Mouse (Mus musculus) retina, postnatal 7 days (tissue): ENCODE measurements around the gene Exoc8.

ENCODE experiments used
- DNase-seq: peaks from one replicate; pipeline ENCODE4 v3.0.0-alpha.2; 2012; ENCODE audit warnings: low read depth, low spot score

The Exoc8 gene

DNA sequence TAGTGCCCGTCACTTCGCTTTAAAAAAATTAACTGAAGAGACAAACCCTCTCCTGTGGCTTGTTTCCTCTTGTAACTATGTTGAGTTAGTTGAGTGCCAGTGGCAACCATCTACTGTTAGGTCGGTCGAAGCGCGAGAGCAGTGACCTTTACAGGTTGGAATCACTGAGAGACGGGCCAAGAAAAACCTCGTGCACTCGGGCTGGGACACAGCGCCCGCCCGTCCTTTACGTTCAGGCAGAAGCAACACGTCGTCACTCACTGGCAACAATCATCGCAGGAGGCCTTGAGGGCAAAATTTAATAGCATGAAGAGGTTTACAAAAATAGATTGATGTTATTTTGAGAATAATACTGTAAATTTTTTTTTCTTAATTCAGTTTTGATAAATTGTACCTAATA lies 12.4 kb upstream of the Exoc8 start:
- DNase-seq: no peak

GRCm38 (mm10) chr8:124905482-124905881 lies 8.0 kb upstream of the Exoc8 start:
- DNase-seq: no peak

DNA sequence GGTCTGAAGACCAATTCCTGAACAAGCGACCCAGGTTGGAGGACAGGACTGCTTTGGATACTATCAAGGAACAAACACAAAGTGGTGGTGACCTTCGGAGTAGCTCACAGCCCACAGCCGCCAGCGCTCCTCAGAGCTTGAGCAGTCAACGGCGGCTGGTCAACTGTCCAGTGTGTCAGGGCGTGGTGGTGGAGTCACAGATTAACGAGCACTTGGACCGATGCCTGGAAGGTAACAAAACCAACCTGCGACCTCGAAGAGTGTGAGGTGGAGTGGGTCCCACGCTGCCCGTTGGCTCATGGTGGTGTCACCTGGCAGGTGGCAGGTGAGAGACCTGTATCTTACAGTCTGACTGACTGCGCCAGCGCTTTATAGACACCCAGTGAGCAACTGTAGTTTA lies 5.7 kb upstream of the Exoc8 start:
- no peak for DNase-seq

DNA sequence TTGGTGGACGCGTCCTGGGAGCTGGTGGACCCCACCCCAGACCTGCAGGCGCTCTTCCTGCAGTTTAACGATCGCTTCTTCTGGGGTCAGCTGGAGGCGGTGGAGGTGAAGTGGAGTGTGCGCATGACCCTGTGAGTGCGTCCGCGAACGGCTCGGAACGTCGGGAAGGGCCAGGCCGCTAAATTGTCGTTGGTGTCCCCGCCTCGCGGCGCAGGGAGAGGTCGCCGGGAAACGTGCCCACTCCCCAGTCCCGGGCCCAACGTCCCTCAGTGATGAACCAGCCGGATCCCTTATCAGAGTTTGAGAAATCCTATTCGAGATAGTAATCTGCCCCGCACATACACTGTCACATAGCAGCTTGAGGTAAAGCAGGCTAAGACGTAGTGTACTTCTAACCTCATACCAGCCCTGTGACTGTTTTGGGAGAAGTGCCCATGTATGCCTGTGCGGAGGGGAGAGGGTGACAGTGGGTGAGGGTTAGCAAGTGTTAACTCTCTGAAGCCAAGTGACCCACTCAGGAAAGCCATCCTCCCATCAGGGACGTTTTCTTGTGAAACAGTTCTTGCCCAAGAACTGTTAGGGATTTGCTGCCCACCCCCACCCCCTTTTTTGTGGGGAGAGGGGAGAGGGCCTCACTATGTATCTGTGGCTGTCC lies 873 bp upstream of the Exoc8 start:
- no peak for DNase-seq

DNA sequence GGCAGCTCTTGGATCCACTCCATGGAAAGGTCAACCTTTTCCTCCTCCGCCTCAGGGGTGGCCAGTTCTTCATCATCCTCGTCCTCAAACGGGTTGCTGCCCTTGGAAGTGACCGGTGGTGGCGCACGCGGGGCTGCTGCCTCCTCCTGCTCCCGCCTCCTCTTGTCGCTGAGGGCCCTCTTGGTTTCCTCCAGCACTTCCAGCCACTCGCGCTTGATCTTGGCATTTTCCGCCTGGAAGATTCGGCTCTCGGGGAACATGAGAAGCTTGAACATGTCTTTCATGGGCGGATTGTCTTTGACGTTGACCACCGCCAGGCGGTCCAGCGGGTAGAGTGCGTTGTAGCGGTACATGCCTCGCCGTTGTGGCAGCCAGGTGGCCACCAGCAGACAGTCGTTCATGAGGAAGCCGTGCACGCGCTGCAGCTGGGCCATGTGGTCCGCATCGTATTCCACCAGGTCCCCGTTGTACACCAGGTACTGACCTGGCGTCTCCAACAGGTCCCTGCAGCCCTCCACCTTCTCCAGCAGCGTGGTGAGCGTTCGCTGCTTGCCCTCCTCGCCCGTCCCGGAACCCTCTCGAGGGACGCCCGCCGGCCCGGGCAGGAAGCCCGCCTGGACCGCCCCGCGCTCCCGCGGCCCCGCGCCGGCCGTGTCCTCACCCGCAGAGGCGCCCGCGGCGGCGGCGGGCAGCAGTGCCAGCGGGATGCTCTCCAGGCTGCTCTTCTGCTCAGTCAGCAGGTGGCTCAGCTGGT lies 696 bp downstream of the Exoc8 start:
- DNase-seq: peak; percentile 58

GRCm38 (mm10) chr8:124896010-124896631 lies 1.4 kb downstream of the Exoc8 start:
- no peak for DNase-seq

DNA sequence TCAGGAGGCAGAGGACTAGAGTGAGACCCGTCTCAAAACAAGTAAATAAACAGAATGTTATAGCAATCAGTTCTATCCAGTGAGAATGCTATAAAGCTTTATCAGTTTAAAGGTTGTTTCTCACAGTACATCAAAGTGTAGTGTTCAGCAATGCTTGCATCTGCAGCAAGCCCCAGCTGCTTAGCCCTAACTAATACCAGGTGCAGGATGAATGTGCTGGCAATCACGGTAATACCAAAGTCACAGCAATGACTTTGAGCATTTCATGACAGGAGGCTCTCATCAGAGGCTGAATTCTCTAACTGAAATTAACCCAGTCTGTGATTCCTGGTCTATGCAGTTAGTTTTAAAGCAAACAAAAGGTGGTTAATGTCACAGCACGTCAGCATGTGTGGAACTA lies 4.9 kb downstream of the Exoc8 start:
- no peak for DNase-seq

GRCm38 (mm10) chr8:124888385-124888784 lies 9.1 kb downstream of the Exoc8 start:
- DNase-seq: no peak

DNA sequence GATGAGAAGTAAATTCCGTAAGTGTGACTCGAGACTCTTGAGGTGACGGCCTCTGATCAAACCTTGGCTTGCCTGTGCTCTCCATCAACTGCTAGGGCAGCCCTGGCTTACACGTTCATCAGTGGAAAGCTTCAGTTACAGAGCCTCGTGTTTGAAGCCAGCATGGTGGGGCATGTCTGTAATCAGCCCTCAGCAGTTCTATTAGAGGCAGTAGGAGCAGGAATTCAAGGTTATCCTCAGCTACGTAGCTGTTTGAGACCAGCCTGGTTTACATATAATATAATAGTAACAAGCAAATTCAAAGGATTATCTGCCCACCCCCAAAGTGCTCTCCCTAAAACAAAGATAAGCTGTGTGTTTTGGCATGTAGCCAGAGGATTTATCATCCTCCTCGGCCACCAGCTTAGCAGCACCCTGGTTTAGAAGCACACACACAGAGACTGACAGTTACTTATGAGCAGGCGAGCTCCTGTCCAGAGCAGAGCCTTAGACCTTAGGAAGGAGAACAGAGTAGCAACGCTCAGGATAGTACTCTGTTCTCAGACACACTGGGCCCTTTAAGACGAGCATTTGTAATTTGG lies 18.5 kb downstream of the Exoc8 start:
- peak; percentile 50 for DNase-seq

- DNase-seq: no peak
Measured at GRCm38 (mm10) chr8:124878141-124878540, 19.4 kb downstream of the Exoc8 start.

- no peak for DNase-seq
Measured at GRCm38 (mm10) chr8:124872690-124873089, 24.8 kb downstream of the Exoc8 start.

DNA sequence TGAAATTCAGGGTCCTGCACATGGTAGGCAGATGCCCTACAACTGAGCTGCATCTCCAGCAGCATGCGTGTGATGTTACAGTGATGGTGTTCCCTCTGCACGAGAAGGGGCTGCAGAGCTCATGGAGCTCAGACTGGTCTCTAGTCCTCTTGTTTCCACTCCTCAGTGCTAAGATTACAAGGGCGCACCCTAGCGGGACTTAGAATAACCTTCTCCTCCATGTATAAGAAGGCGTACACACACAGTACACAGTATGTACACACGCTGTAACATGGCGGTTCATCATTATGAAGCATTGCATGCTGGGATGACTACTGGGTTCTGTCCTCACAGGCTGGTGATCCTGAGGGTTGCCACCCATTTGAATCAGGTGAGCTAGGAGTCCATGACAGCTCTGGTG lies 25.4 kb downstream of the Exoc8 start:
- no peak for DNase-seq

DNA sequence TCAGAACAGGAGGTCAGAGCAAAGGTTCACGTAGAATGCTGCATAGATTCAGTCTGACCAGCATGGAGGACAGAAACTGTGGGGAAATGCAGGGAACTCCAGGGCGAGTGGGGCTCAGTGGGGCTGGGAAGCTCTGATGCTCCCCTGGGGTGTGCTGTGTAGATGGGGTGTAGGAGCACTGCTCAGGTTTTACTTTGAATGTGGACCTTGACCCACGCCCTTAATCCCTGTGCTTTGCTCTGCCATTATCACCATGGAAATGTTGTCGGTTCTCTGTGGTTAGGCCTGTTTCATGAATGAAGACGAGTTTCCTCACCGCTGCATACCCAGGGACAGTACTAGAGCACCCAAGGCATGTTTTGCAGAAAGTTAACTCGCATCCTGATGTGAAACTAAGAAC lies 26.0 kb downstream of the Exoc8 start:
- DNase-seq: no peak

GRCm38 (mm10) chr8:124869708-124870107 lies 27.8 kb downstream of the Exoc8 start:
- no peak for DNase-seq

- DNase-seq: no peak
Measured at GRCm38 (mm10) chr8:124867126-124867525, 30.4 kb downstream of the Exoc8 start.

- no peak for DNase-seq
Measured at GRCm38 (mm10) chr8:124866669-124867068, 30.8 kb downstream of the Exoc8 start.

DNA sequence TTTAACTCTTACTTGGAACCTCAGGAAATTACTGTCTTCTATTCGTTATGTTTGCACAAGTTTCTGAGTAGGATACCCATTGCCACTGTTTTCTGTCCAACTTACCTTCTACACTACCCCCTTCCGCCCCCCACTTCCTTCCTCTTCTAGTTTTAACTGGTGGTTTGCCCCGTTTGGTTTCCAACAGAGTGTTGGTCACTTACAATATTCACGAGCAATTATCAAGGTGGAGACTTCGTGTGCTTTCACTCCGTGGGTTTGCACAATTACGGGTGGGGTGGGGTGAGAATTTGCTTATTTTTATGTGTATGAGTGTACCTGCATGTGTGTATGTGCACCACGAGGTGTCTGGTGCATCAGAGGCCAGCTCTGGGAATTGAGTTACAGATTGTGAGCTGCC lies 33.8 kb downstream of the Exoc8 start:
- no peak for DNase-seq

- no peak for DNase-seq
Measured at GRCm38 (mm10) chr8:124863163-124863677, 34.3 kb downstream of the Exoc8 start.

GRCm38 (mm10) chr8:124862321-124863162 lies 35.0 kb downstream of the Exoc8 start, which contains the start of the genes Gnpat and 2810004N23Rik:
TSS of gene Gnpat (plus strand) at chr8:124863033.
TSS of gene 2810004N23Rik (minus strand) at chr8:124863120.
- peak; percentile 90 for DNase-seq

- no peak for DNase-seq
Measured at GRCm38 (mm10) chr8:124860188-124860587, 37.3 kb downstream of the Exoc8 start.

- no peak for DNase-seq
Measured at GRCm38 (mm10) chr8:124859466-124859865, 38.0 kb downstream of the Exoc8 start.
